Comparison of ENCODE assay signal across 35 mouse cellular contexts in genomic region chr12:81237158-81237557, GRCm38 (mm10).
"Had no signal": no experiment of that assay in that cellular context is flagged by ENCODE, and none has a peak within 500 bp of the region (broad histone marks: within the 10 kb centered on the region; RNA-seq: fewer than 3 reads in every experiment).

No protein-coding gene starts in this region.

- H3K9me3 ChIP-seq: heart, embryonic 12.5 days; heart, embryonic 13.5 days; heart, embryonic 15.5 days; hindbrain, embryonic 10.5 days; hindbrain, embryonic 12.5 days; intestine, embryonic 15.5 days; kidney, embryonic 15.5 days had no signal

- H3K4me3 ChIP-seq: heart, embryonic 12.5 days; heart, embryonic 13.5 days; heart, embryonic 15.5 days; hindbrain, embryonic 10.5 days; hindbrain, embryonic 12.5 days; hindbrain, embryonic 13.5 days; hindbrain, embryonic 15.5 days; intestine, embryonic 15.5 days; kidney, embryonic 15.5 days; layer of hippocampus, adult 2 months; left cerebral cortex, adult 2 months had no signal

- DNase-seq: heart, postnatal 10 days; heart, postnatal 14 days; heart, postnatal 36 days; heart, postnatal 4 days; kidney, adult 11 months; kidney, adult 18-20 months; kidney, adult 2 months; kidney, adult 8-10 months; kidney, adult 9 months; kidney, postnatal 10 days; kidney, postnatal 14 days; kidney, postnatal 25 days; kidney, postnatal 36 days; kidney, postnatal 4 days; layer of hippocampus, adult 9-11 months; layer of hippocampus, postnatal 36 days had no signal

- H3K4me1 ChIP-seq: heart, embryonic 13.5 days; heart, embryonic 15.5 days; hindbrain, embryonic 10.5 days; hindbrain, embryonic 12.5 days; hindbrain, embryonic 13.5 days; hindbrain, embryonic 15.5 days; intestine, embryonic 15.5 days; kidney, embryonic 15.5 days had no signal

- H3K36me3 ChIP-seq: heart, embryonic 12.5 days; heart, embryonic 13.5 days; heart, embryonic 15.5 days; hindbrain, embryonic 10.5 days; hindbrain, embryonic 12.5 days; hindbrain, embryonic 13.5 days; hindbrain, embryonic 15.5 days; intestine, embryonic 15.5 days; kidney, embryonic 15.5 days had no signal

- H3K27me3 ChIP-seq: heart, embryonic 12.5 days; heart, embryonic 15.5 days; hindbrain, embryonic 12.5 days; hindbrain, embryonic 13.5 days; hindbrain, embryonic 15.5 days; intestine, embryonic 15.5 days; kidney, embryonic 15.5 days had no signal

- H3K4me2 ChIP-seq: heart, embryonic 11.5 days; heart, embryonic 12.5 days; heart, embryonic 13.5 days; heart, embryonic 15.5 days; hindbrain, embryonic 12.5 days; hindbrain, embryonic 13.5 days; hindbrain, embryonic 14.5 days; hindbrain, embryonic 15.5 days; intestine, embryonic 15.5 days; kidney, embryonic 15.5 days had no signal

- H3K27ac ChIP-seq: heart, embryonic 13.5 days; heart, embryonic 15.5 days; hindbrain, embryonic 10.5 days; hindbrain, embryonic 12.5 days; hindbrain, embryonic 13.5 days; hindbrain, embryonic 14.5 days; hindbrain, embryonic 15.5 days; hindbrain, postnatal 0 days; intestine, embryonic 15.5 days; kidney, embryonic 15.5 days; kidney, postnatal 0 days; layer of hippocampus, adult 2 months; left cerebral cortex, adult 2 months had no signal

- ATAC-seq: hindbrain, embryonic 16.5 days; hindbrain, postnatal 0 days; inflammation-experienced regulatory T-cells, adult 6 months; intestine, embryonic 15.5 days; intestine, embryonic 16.5 days; intestine, postnatal 0 days had no signal

- H3K9ac ChIP-seq: heart, embryonic 12.5 days; heart, embryonic 13.5 days; heart, embryonic 15.5 days; hindbrain, embryonic 12.5 days; hindbrain, embryonic 13.5 days; hindbrain, embryonic 14.5 days; hindbrain, embryonic 15.5 days; intestine, embryonic 15.5 days; kidney, embryonic 15.5 days had no signal
